Mouse (Mus musculus) thymus, postnatal 14 days (tissue): ENCODE results near the gene Gpn3.

Experiments used
- DNase-seq: peaks from one replicate; pipeline ENCODE4 v3.0.0; 2021

The Gpn3 gene

GRCm38 (mm10) chr5:122423083-122423482 is 51.4 kb downstream of the Gpn3 start:
- no peak for DNase-seq

DNA sequence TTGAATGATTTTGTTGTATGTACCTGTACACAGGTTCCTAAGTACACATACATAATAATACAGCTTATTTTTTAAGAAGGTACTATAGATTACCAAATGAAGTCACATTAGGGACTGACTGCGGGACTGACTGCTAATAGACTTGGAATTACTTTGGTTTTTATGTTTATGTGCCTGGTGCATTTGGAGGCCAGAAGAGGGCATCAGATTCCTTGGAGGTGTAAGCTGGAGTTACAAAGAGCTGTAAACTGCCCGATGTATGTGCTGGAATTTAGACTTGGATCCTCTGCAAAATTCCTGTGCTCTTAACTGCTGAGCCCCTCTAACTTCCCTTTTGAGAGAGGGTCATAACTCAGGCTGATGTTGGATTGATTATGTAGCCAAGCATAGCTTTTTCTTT is 53.9 kb downstream of the Gpn3 start:
- no peak for DNase-seq

- no peak for DNase-seq
Measured at GRCm38 (mm10) chr5:122430036-122430775, 58.5 kb downstream of the Gpn3 start.

- DNase-seq: no peak
Measured at GRCm38 (mm10) chr5:122431221-122431620, 59.5 kb downstream of the Gpn3 start.
